Mouse (Mus musculus) G1E (cell line): ENCODE results near the gene Neb. TPM values are rescaled to one million over a fixed set of nuclear protein-coding genes. Genes with fewer than 3 reads are reported as not detected.

ENCODE experiments used
- ATAC-seq: 2 replicates; pipeline ENCODE4 v1.8.0; 2016; ENCODE audit warnings: mild to moderate bottlenecking; ENCODE audit not compliant: insufficient number of reproducible peaks, poor library complexity, low FRiP score, severe bottlenecking; ENCODE audit errors: extremely low read depth
- DNase-seq: peaks from one replicate; pipeline ENCODE4 v3.0.0; 2012; ENCODE audit warnings: low spot score
- H3K27me3 ChIP-seq: 2 replicates; pipeline ENCODE4 v1.6.1; 2012; ENCODE audit warnings: mild to moderate bottlenecking, low read length, inconsistent platforms; ENCODE audit not compliant: insufficient read depth
- H3K36me3 ChIP-seq: replicated peaks from 2 replicates; pipeline ENCODE3; 2012; ENCODE audit warnings: mild to moderate bottlenecking, inconsistent platforms
- H3K4me1 ChIP-seq: 2 replicates; pipeline ENCODE4 v1.6.1; 2012; ENCODE audit warnings: low read depth, low read length, inconsistent platforms, mixed read lengths; ENCODE audit not compliant: insufficient read depth
- H3K4me3 ChIP-seq: 2 replicates; pipeline ENCODE4 v1.5.1; 2012; ENCODE audit warnings: low read depth, mild to moderate bottlenecking, inconsistent platforms, low read length, moderate library complexity, mixed read lengths
- H3K9me3 ChIP-seq: replicated peaks from 2 replicates; pipeline ENCODE4 v1.6.1; 2012; ENCODE audit warnings: inconsistent platforms
- CTCF ChIP-seq: IDR thresholded peaks from 2 replicates; pipeline ENCODE4 v1.5.1; 2012; ENCODE audit warnings: low read depth, low read length, inconsistent platforms, mixed read lengths
- GATA1 ChIP-seq: IDR thresholded peaks from 2 replicates; pipeline ENCODE4 v1.6.1; 2012; ENCODE audit warnings: borderline replicate concordance, low read length, inconsistent platforms, mixed read lengths
- GATA2 ChIP-seq: IDR thresholded peaks from 2 replicates; pipeline ENCODE4 v1.6.1; 2012; ENCODE audit warnings: low read depth, low read length, inconsistent platforms, borderline replicate concordance
- POLR2AphosphoS5 ChIP-seq: IDR thresholded peaks from 2 replicates; pipeline ENCODE4 v1.6.1; 2012; ENCODE audit warnings: low read depth, low read length, inconsistent platforms; ENCODE audit not compliant: insufficient replicate concordance
- TAL1 ChIP-seq: conservative IDR thresholded peaks from 2 replicates; pipeline ENCODE4 v1.6.1; 2012; ENCODE audit warnings: low read depth, low read length, inconsistent platforms, mixed read lengths
- polyA plus RNA-seq: library from polyadenylated mRNA; stranded (reverse); fragments of >175 nt; gene quantifications from 2 replicates; pipeline ENCODE4 v1.2.3, GENCODE M21; 2012
- total RNA-seq, 2 experiments: library from RNA; stranded (forward) in 1 of 2; stranded (reverse) in 1 of 2; fragments of 200-1000 nt in 1 of 2; fragments of >200 nt in 1 of 2; fragmentation: Nextera tagmentation in 1 of 2; gene quantifications; 2 replicates each; pipeline ENCODE4 v1.2.3; 2014 to 2017

Gene Neb
- total and polyA plus RNA-seq, 3 experiments, result 0.05 to 1.2 (median 0.75) TPM

DNA sequence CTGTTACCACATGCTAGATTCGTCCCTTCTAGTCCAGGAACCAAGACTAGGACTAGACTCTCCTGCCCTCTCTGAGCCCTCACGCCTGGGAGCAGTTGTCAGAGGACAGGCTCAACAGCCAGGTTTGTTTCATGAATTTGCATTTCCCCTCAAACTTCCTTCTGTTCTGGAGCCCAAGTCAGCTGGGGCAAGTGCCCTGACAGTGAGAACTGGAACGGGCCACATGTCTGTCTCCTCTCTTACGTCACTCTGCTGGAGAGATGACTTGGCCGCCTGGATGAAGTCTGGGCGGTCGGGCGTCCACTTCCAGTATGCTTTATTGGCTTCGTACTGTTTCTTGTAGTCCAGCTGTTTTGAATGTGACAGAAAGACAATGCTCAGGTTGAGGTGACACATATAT lies 200.5 kb downstream of the Neb start:
- Histone ChIP-seq H3K27me3 (0 out of 2 replicates have a peak, but pooled peaks cover 1% of the 10 kb centered on the region), H3K9me3 (no peaks in the 10 kb centered on the region), H3K4me1 (no peaks in the 10 kb centered on the region), H3K4me3 (no peak overlapping the region), H3K36me3 (no peaks in the 10 kb centered on the region)
- no peak for DNase-seq
- ATAC-seq, result no peak
- TF ChIP-seq CTCF, result no peak
- no peak for TF ChIP-seq TAL1
- TF ChIP-seq GATA2, result no peak
- TF ChIP-seq POLR2AphosphoS5, result no peak
- no peak for TF ChIP-seq GATA1

- Histone ChIP-seq H3K4me1 (no peaks in the 10 kb centered on the region), H3K27me3 (0 out of 2 replicates have a peak, but pooled peaks cover 3% of the 10 kb centered on the region), H3K4me3 (no peak overlapping the region), H3K36me3 (no peaks in the 10 kb centered on the region), H3K9me3 (no peaks in the 10 kb centered on the region)
- ATAC-seq (no peak), DNase-seq (no peak)
- TF ChIP-seq GATA2 (no peak), TAL1 (no peak), GATA1 (no peak), POLR2AphosphoS5 (no peak), CTCF (no peak)
Observed at GRCm38 (mm10) chr2:52177184-52177583, 201.1 kb downstream of the Neb start.

DNA sequence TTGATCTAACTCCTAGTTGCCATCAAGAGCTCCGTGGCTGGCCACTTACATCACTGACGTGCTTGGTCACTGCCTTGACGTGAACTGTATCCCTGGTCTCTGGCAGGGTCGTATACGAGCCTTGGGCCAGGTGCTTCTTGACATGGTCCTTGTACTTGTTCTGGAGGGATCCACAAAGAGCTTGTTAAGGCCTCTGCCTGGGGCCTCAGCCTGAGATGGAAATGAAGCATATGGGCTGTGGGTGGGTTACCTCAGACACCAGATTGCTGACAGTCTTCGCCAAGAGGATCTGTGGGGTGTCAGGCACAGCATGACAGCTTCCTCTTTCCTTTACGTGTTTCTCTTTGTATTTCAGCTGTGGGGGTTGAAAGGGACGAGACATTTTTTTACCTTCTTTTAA lies 201.7 kb downstream of the Neb start:
- 0 out of 2 replicates have a peak, but pooled peaks cover 3% of the 10 kb centered on the region for H3K27me3 ChIP-seq
- no peaks in the 10 kb centered on the region for H3K9me3 ChIP-seq
- H3K36me3 ChIP-seq, result no peaks in the 10 kb centered on the region
- ATAC-seq, result no peak
- DNase-seq, result no peak
- TF ChIP-seq POLR2AphosphoS5, result no peak
- no peak for TF ChIP-seq CTCF
- H3K4me3 ChIP-seq, result no peak overlapping the region
- no peaks in the 10 kb centered on the region for H3K4me1 ChIP-seq

DNA sequence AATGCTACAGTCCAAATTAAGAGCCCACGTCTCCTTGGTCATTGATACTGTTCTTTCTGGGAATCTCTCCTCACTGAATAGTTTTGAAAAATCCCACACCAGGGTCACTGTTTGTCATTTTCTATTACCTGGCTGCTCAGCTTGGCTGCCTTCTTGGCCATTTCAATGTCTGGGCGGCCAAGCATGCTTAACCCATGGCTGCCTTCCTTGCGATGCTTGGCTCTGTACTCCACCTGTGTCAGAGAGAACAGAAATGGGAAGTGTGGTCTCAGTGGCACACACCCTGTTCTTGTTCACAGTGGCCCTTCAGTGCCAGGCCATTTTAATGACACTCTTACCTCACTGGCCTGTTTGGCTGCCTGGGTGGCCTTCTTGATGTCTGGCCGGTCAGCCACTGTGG lies 203.3 kb downstream of the Neb start:
- Histone ChIP-seq H3K4me1 (no peaks in the 10 kb centered on the region), H3K4me3 (no peak overlapping the region), H3K36me3 (no peaks in the 10 kb centered on the region), H3K27me3 (0 out of 2 replicates have a peak, but pooled peaks cover 6% of the 10 kb centered on the region), H3K9me3 (no peaks in the 10 kb centered on the region)
- ATAC-seq (no peak), DNase-seq (no peak)
- TF ChIP-seq GATA2, result no peak
- TF ChIP-seq POLR2AphosphoS5, result no peak
- no peak for TF ChIP-seq CTCF
- TF ChIP-seq GATA1, result no peak
- no peak for TF ChIP-seq TAL1

DNA sequence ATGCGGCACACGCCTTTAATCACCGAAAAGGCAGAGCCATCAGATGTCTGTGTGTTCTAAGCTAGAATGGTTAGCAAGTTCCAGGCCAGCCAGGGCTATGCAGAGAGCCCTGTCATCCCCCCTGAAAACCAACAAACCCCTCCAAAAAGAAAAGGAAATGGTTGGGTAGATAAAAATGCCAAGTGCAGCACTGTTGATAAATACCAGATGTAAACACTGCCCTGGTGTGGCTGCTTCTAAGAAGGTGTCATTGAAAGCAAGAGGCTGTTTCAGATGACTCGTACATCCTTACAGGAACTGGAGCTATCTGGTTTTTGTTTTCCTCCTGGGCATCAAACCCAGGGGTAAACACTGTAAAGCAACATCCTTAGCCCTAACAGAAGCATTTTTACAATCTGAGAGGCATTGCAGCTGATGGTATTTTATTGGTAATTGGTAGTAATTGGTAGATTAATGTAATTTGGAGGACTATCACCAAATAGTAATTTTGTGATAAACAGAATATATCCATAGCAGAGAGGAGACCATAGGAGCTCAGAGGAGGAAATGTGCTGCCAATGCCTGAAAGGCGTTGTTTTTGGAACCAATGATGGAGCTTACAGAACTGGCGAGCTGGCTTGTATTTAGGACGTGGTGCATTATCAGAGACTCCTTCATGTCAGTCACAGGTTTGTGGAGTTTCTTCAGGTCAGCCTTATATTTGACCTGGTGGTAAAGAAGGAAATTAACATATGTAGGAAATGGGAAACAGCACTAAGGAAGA lies 208.8 kb downstream of the Neb start:
- peaks cover 6% of the 10 kb centered on the region; the same call in 1 of the 2 replicates for H3K27me3 ChIP-seq
- no peak for ATAC-seq
- TF ChIP-seq GATA2 (no peak), CTCF (no peak), GATA1 (no peak), POLR2AphosphoS5 (no peak), TAL1 (no peak)
- H3K4me1 ChIP-seq, result no peaks in the 10 kb centered on the region
- H3K36me3 ChIP-seq, result no peaks in the 10 kb centered on the region
- H3K9me3 ChIP-seq, result no peaks in the 10 kb centered on the region
- no peak overlapping the region for H3K4me3 ChIP-seq
- DNase-seq, result no peak

- H3K9me3 ChIP-seq, result no peaks in the 10 kb centered on the region
Observed at GRCm38 (mm10) chr2:52153064-52153463, 225.2 kb downstream of the Neb start.

More at GRCm38 (mm10) chr2:52153064-52153463, 225.2 kb downstream of the Neb start:
- Histone ChIP-seq H3K4me1 (no peaks in the 10 kb centered on the region), H3K4me3 (no peak overlapping the region), H3K36me3 (no peaks in the 10 kb centered on the region), H3K27me3 (0 out of 2 replicates have a peak, but pooled peaks cover 2% of the 10 kb centered on the region)
- TF ChIP-seq GATA1, result no peak
- no peak for TF ChIP-seq CTCF
- TF ChIP-seq POLR2AphosphoS5, result no peak
- TF ChIP-seq TAL1, result no peak
- no peak for TF ChIP-seq GATA2
- ATAC-seq (no peak), DNase-seq (no peak)
